Mouse (Mus musculus): ENCODE results near the gene Sdc1. TPM values are rescaled to one million over a fixed set of nuclear protein-coding genes. Genes with fewer than 3 reads are reported as not detected.

Sdc1 gene
- total RNA-seq (2022), result 1 to 10 TPM in 3 of 4 experiments, under 1 TPM in 1; 0.82 to 3.1 (median 2.1) TPM

GRCm38 (mm10) chr12:8770946-8771843 is at the start of gene Sdc1:
Sdc1 (plus strand) TSS chr12:8771323.
- DNase-seq (ENCODE audit: low spot score in 2 of 2), result peak; percentile 16 to 33

- DNase-seq (ENCODE audit: low spot score in 2 of 2), result no peak
These were observed 44.2 kb upstream of the Sdc1 start for GRCm38 (mm10) chr12:8726890-8727289.

- DNase-seq (ENCODE audit: low spot score in 2 of 2), result no peak
These were observed 42.4 kb upstream of the Sdc1 start for GRCm38 (mm10) chr12:8728739-8729138.

- no peak for DNase-seq (ENCODE audit: low spot score in 2 of 2)
These were observed 17.5 kb upstream of the Sdc1 start for GRCm38 (mm10) chr12:8753654-8754053.

- DNase-seq (ENCODE audit: low spot score in 2 of 2), result no peak
These were observed 17.0 kb upstream of the Sdc1 start for GRCm38 (mm10) chr12:8754116-8754515.

GRCm38 (mm10) chr12:8758029-8758428 is 13.1 kb upstream of the Sdc1 start:
- no peak for DNase-seq (ENCODE audit: low spot score in 2 of 2)

- DNase-seq (ENCODE audit: low spot score in 2 of 2), result no peak
These were observed 12.0 kb upstream of the Sdc1 start for GRCm38 (mm10) chr12:8759115-8759514.

- no peak for DNase-seq (ENCODE audit: low spot score in 2 of 2)
These were observed 11.3 kb upstream of the Sdc1 start for GRCm38 (mm10) chr12:8759779-8760178.

GRCm38 (mm10) chr12:8760561-8760960 is 10.6 kb upstream of the Sdc1 start:
- DNase-seq (ENCODE audit: low spot score in 2 of 2), result no peak

- DNase-seq (ENCODE audit: low spot score in 2 of 2), result peak in 1 of 2 experiments; percentile 2
These were observed 10.1 kb upstream of the Sdc1 start for GRCm38 (mm10) chr12:8761058-8761457.

- DNase-seq (ENCODE audit: low spot score in 2 of 2), result no peak
These were observed 8.5 kb upstream of the Sdc1 start for GRCm38 (mm10) chr12:8762667-8763066.

- no peak for DNase-seq (ENCODE audit: low spot score in 2 of 2)
These were observed 6.7 kb upstream of the Sdc1 start for GRCm38 (mm10) chr12:8764221-8764930.

- no peak for DNase-seq (ENCODE audit: low spot score in 2 of 2)
These were observed 789 bp downstream of the Sdc1 start for GRCm38 (mm10) chr12:8771844-8772380.

- no peak for DNase-seq (ENCODE audit: low spot score in 2 of 2)
These were observed 1.5 kb downstream of the Sdc1 start for GRCm38 (mm10) chr12:8772451-8773143.

GRCm38 (mm10) chr12:8773336-8773735 is 2.2 kb downstream of the Sdc1 start:
- DNase-seq (ENCODE audit: low spot score in 2 of 2), result no peak

- DNase-seq (ENCODE audit: low spot score in 2 of 2), result no peak
These were observed 3.1 kb downstream of the Sdc1 start for GRCm38 (mm10) chr12:8774183-8774582.

GRCm38 (mm10) chr12:8776206-8776605 is 5.1 kb downstream of the Sdc1 start:
- DNase-seq (ENCODE audit: low spot score in 2 of 2), result no peak

- DNase-seq (ENCODE audit: low spot score in 2 of 2), result no peak
These were observed 5.6 kb downstream of the Sdc1 start for GRCm38 (mm10) chr12:8776741-8777140.

GRCm38 (mm10) chr12:8778106-8778505 is 7.0 kb downstream of the Sdc1 start:
- no peak for DNase-seq (ENCODE audit: low spot score in 2 of 2)

- DNase-seq (ENCODE audit: low spot score in 2 of 2), result no peak
These were observed 8.7 kb downstream of the Sdc1 start for GRCm38 (mm10) chr12:8779851-8780250.

- DNase-seq (ENCODE audit: low spot score in 2 of 2), result no peak
These were observed 10.0 kb downstream of the Sdc1 start for GRCm38 (mm10) chr12:8781121-8781520.

All from gastrocnemius, adult 8-10 months (tissue).